Mouse (Mus musculus) CH12.LX (cell line): ENCODE measurements around the gene Pkd1l3. TPM values are rescaled to one million over a fixed set of nuclear protein-coding genes. Genes with fewer than 3 reads are reported as not detected.
A peak's percentile ranks its signal among the peaks of the same experiment; 100 is the strongest.

Source experiments
- DNase-seq: peaks from one replicate; pipeline ENCODE4 v3.0.0-alpha.2; 2013; ENCODE audit errors: extremely low read depth
- H3K27ac ChIP-seq: 2 replicates; pipeline ENCODE4 v1.5.1; 2012; ENCODE audit warnings: low read depth, mild to moderate bottlenecking, control low read depth, moderate library complexity; ENCODE audit not compliant: insufficient read depth
- H3K27me3 ChIP-seq: replicated peaks from 2 replicates; pipeline ENCODE3; 2012; ENCODE audit warnings: inconsistent platforms
- H3K36me3 ChIP-seq, 2 experiments: replicated peaks in 1 of 2; 2 replicates each; pipeline versions ENCODE3 to v1.6.1; 2012; ENCODE audit warnings: inconsistent platforms in 1 of 2, low read length in 1 of 2, mild to moderate bottlenecking in 1 of 2, mixed read lengths in 1 of 2, moderate library complexity in 1 of 2; ENCODE audit not compliant: control insufficient read depth in 1 of 2, insufficient read depth in 1 of 2
- H3K4me1 ChIP-seq, 2 experiments: 2 replicates each; pipeline ENCODE4 v1.6.1; 2012; ENCODE audit warnings: inconsistent platforms in 1 of 2, moderate library complexity in 1 of 2; ENCODE audit not compliant: insufficient read depth in 2 of 2, control insufficient read depth in 1 of 2
- H3K4me2 ChIP-seq: 2 replicates; pipeline ENCODE4 v1.6.1; 2012; ENCODE audit warnings: low read depth, mild to moderate bottlenecking, control low read depth; ENCODE audit not compliant: poor library complexity, insufficient read depth, severe bottlenecking
- H3K4me3 ChIP-seq, 3 experiments: fragments of 150-350 bp in 1 of 3; sonication (generic) in 1 of 3; replicated peaks in 1 of 3; 2 replicates each; pipeline versions ENCODE3 to v1.5.1; 2011 to 2012; ENCODE audit warnings: low read depth in 2 of 3, low read length in 2 of 3, mild to moderate bottlenecking in 2 of 3, moderate library complexity in 2 of 3, control low read depth in 1 of 3, improper control_type of control experiment in 1 of 3, inconsistent platforms in 1 of 3, mixed read lengths in 1 of 3; ENCODE audit not compliant: poor library complexity in 1 of 3
- H3K79me2 ChIP-seq: replicated peaks from 2 replicates; pipeline ENCODE4 v1.6.1; 2012; ENCODE audit warnings: mild to moderate bottlenecking, moderate library complexity; ENCODE audit not compliant: control insufficient read depth, poor library complexity, insufficient read depth, severe bottlenecking; ENCODE audit errors: extremely low read depth
- H3K9ac ChIP-seq: 2 replicates; pipeline ENCODE4 v1.6.1; 2012; ENCODE audit warnings: low read depth, mild to moderate bottlenecking, control low read depth, moderate library complexity; ENCODE audit not compliant: insufficient read depth
- H3K9me3 ChIP-seq: replicated peaks from 2 replicates; pipeline ENCODE3; 2012; ENCODE audit warnings: low read length, inconsistent platforms, mixed read lengths
- CHD1 ChIP-seq: IDR thresholded peaks from 2 replicates; pipeline ENCODE4 v1.6.1; 2012; ENCODE audit warnings: low read depth, low read length, improper control_type of control experiment, inconsistent platforms
- CTCF ChIP-seq, 2 experiments: IDR thresholded peaks in 1 of 2; conservative IDR thresholded peaks in 1 of 2; 2 replicates each; pipeline ENCODE4 v1.5.1; 2011 to 2012; ENCODE audit warnings: low read depth in 2 of 2, low read length in 2 of 2, improper control_type of control experiment in 1 of 2, inconsistent platforms in 1 of 2, mild to moderate bottlenecking in 1 of 2, moderate library complexity in 1 of 2
- ELF1 ChIP-seq: IDR thresholded peaks from 2 replicates; pipeline ENCODE4 v1.6.1; 2014; ENCODE audit warnings: low read depth, mild to moderate bottlenecking, inconsistent platforms, low read length, improper control_type of control experiment
- EP300 ChIP-seq: IDR thresholded peaks from 2 replicates; pipeline ENCODE4 v1.6.1; 2011; ENCODE audit warnings: low read length, improper control_type of control experiment
- GABPA ChIP-seq: IDR thresholded peaks from 2 replicates; pipeline ENCODE4 v1.6.1; 2012; ENCODE audit warnings: low read depth, low read length, improper control_type of control experiment, inconsistent platforms; ENCODE audit not compliant: insufficient replicate concordance
- IRF4 ChIP-seq: IDR thresholded peaks from 2 replicates; pipeline ENCODE4 v1.6.1; 2014; ENCODE audit warnings: low read depth, mild to moderate bottlenecking, inconsistent platforms, low read length, improper control_type of control experiment
- JUN ChIP-seq: IDR thresholded peaks from 2 replicates; pipeline ENCODE4 v1.6.1; 2011; ENCODE audit warnings: low read depth, mild to moderate bottlenecking, low read length, improper control_type of control experiment, moderate library complexity; ENCODE audit not compliant: insufficient read depth
- MAFK ChIP-seq: IDR thresholded peaks from 2 replicates; pipeline ENCODE4 v1.6.1; 2011; ENCODE audit warnings: low read length, improper control_type of control experiment; ENCODE audit not compliant: insufficient replicate concordance
- MAX ChIP-seq: IDR thresholded peaks from 2 replicates; pipeline ENCODE4 v1.6.1; 2011; ENCODE audit warnings: low read length, improper control_type of control experiment
- MEF2A ChIP-seq: IDR thresholded peaks from 2 replicates; pipeline ENCODE4 v1.6.1; 2014; ENCODE audit warnings: low read depth, mild to moderate bottlenecking, inconsistent platforms, low read length, improper control_type of control experiment, borderline replicate concordance
- MXI1 ChIP-seq: IDR thresholded peaks from 2 replicates; pipeline ENCODE4 v1.6.1; 2011; ENCODE audit warnings: mild to moderate bottlenecking, low read depth, low read length, improper control_type of control experiment
- MYC ChIP-seq: IDR thresholded peaks from 2 replicates; pipeline ENCODE4 v1.6.1; 2011; ENCODE audit warnings: low read depth, mild to moderate bottlenecking, improper control_type of control experiment, low read length
- NRF1 ChIP-seq: IDR thresholded peaks from 2 replicates; pipeline ENCODE4 v1.6.1; 2014; ENCODE audit warnings: low read depth, mild to moderate bottlenecking, inconsistent platforms, low read length, improper control_type of control experiment, moderate library complexity
- PAX5 ChIP-seq: IDR thresholded peaks from 2 replicates; pipeline ENCODE4 v1.6.1; 2012; ENCODE audit warnings: low read length, inconsistent platforms, mixed read lengths
- POLR2A ChIP-seq: IDR thresholded peaks from 2 replicates; pipeline ENCODE4 v1.6.1; 2011; ENCODE audit warnings: low read depth, mild to moderate bottlenecking, improper control_type of control experiment, low read length
- POLR2AphosphoS2 ChIP-seq: IDR thresholded peaks from 2 replicates; pipeline ENCODE4 v1.6.1; 2011; ENCODE audit warnings: low read depth, low read length, improper control_type of control experiment
- RAD21 ChIP-seq: IDR thresholded peaks from 2 replicates; pipeline ENCODE4 v1.6.1; 2011; ENCODE audit warnings: low read depth, mild to moderate bottlenecking, low read length, improper control_type of control experiment, moderate library complexity
- RCOR1 ChIP-seq: conservative IDR thresholded peaks from 2 replicates; pipeline ENCODE4 v1.6.1; 2012; ENCODE audit warnings: low read depth, mild to moderate bottlenecking, inconsistent platforms, low read length, improper control_type of control experiment
- SIN3A ChIP-seq: IDR thresholded peaks from 2 replicates; pipeline ENCODE4 v1.6.1; 2012; ENCODE audit warnings: low read length, improper control_type of control experiment, inconsistent platforms
- TCF12 ChIP-seq: IDR thresholded peaks from 2 replicates; pipeline ENCODE4 v1.6.1; 2014; ENCODE audit warnings: low read depth, mild to moderate bottlenecking, inconsistent platforms, low read length, improper control_type of control experiment
- UBTF ChIP-seq: IDR thresholded peaks from 2 replicates; pipeline ENCODE4 v1.6.1; 2012; ENCODE audit warnings: low read depth, mild to moderate bottlenecking, inconsistent platforms, low read length, improper control_type of control experiment, moderate library complexity
- ZKSCAN1 ChIP-seq: IDR thresholded peaks from 2 replicates; pipeline ENCODE4 v1.6.1; 2012; ENCODE audit warnings: low read depth, inconsistent platforms, low read length, improper control_type of control experiment, borderline replicate concordance
- ZMIZ1 ChIP-seq: IDR thresholded peaks from 2 replicates; pipeline ENCODE4 v1.6.1; 2012; ENCODE audit warnings: low read depth, mild to moderate bottlenecking, inconsistent platforms, low read length, improper control_type of control experiment
- dilution Hi-C: fragments of 300-500 bp; cut with MboI; formaldehyde crosslinking; loops from 2 replicates; pipeline ENCODE4 v1.14.3; 2020; ENCODE audit warnings: low sequenced_read_pairs; ENCODE audit not compliant: extremely low pct_unique_long_range_greater_than_20kb, extremely low pct_ligation_motif_present
- in situ Hi-C: fragments of 300-500 bp; cut with MboI; formaldehyde crosslinking; loops from 3 replicates; pipeline ENCODE4 v1.14.3; 2019; ENCODE audit warnings: low sequenced_read_pairs, low pct_ligation_motif_present, low pct_unique_long_range_greater_than_20kb, mixed read lengths
- polyA plus RNA-seq: library from polyadenylated mRNA; unstranded; fragments of >175 nt; gene quantifications from 2 replicates; pipeline ENCODE4 v1.2.1, GENCODE M21; 2012; ENCODE audit warnings: low read depth; ENCODE audit not compliant: insufficient read length
- total RNA-seq, 2 experiments: library from RNA; depleted of rRNA; stranded (reverse); fragments of 300-350 nt in 1 of 2; fragments of >200 nt in 1 of 2; gene quantifications; 2 replicates each; pipeline ENCODE4 v1.2.3; 2012 to 2014

Pkd1l3 gene
- total and polyA plus RNA-seq, 3 experiments: 3.5 to 10.0 (median 6.0) TPM

DNA sequence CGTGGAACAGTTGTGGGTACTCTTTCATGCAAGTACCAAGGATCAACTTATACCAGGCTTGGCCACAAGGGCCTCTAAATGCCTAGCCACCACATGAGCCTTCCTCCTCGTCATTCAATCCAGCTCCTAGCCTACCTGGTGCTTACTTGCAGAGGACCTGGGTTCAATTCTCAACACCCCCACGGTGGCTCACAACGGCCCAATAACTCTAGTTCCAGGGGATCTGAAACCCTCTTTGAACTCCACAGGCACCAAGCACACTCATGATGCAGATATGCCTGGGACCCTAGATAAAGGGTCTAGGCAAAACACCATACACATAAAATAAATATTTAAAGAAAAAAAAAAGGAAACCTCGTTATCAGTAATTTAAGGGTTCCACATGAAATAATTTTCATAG is 77.5 kb downstream of the Pkd1l3 start:
- peak overlapping the region; percentile 26 to 99 (median 98) for H3K4me3 ChIP-seq
- H3K4me2 ChIP-seq: peak overlapping the region; percentile 94
- no peaks in the 10 kb centered on the region for H3K9me3 ChIP-seq
- peaks cover 6% of the 10 kb centered on the region for H3K27me3 ChIP-seq
- peaks cover 11 to 33% of the 10 kb centered on the region in 2 experiments for H3K4me1 ChIP-seq
- peak; percentile 58 for DNase-seq
- in situ Hi-C loops (no loop called here), dilution Hi-C loops (no loop called here)
- H3K79me2 ChIP-seq: peaks cover 56% of the 10 kb centered on the region
- no peak for TF ChIP-seq MYC
- no peak for TF ChIP-seq JUN
- TF ChIP-seq EP300: no peak
- peak in 1 of 2 experiments; percentile 35; a peak in 2 of 4 replicates for TF ChIP-seq CTCF (conservative IDR thresholded peaks at IDR 0.05 in 1 of 2, IDR thresholded peaks at IDR 0.05 in 1 of 2; ENCODE audit: low read depth in 2 of 2, low read length in 2 of 2)
- TF ChIP-seq POLR2AphosphoS2: no peak
- no peak for TF ChIP-seq MXI1
- TF ChIP-seq PAX5: no peak
- peaks cover 2 to 18% of the 10 kb centered on the region in 2 experiments for H3K36me3 ChIP-seq
- H3K27ac ChIP-seq: no peak overlapping the region
- H3K9ac ChIP-seq: peak overlapping the region; percentile 81

DNA sequence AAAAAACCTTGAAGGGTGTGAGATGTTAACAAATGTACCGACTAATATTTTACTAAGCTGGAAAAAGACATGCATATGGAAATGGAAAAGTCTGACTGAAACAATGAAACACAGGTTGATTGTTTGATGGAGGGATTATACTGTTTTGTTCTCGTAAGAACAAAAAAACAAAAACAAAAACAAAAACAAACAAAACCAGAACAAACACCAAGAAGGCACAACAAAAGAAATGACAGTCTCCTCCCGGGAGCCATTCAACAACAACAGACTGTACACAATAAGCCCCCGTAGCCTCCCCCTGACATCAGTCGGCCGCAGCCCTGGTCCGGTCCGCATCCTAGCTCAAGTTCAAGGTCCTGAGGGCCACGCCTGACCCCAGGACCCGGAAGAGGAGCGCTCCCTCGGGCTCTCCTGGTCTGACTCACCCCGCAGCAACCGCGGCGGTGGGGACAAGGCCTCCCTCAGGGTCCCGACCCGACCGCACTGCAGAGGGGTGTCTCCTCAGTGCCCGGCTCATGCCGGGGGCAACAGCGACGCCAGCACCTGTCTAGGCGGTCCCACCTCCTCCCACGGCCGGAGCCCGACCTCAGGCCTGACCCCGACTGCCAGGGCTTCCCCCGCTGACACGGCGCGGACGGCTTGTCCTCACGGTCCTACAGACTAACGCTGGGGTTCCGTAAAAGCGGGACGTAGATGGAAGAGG is 78.3 kb downstream of the Pkd1l3 start:
- Histone ChIP-seq H3K4me3 (peak overlapping the region; percentile 92 to 99 (median 98)), H3K4me1 (peaks cover 11 to 33% of the 10 kb centered on the region in 2 experiments), H3K27ac (peak overlapping the region; percentile 53), H3K9ac (peak overlapping the region; percentile 81), H3K27me3 (peaks cover 6% of the 10 kb centered on the region), H3K4me2 (peak overlapping the region; percentile 94), H3K79me2 (peaks cover 47% of the 10 kb centered on the region), H3K36me3 (peaks cover 2 to 15% of the 10 kb centered on the region in 2 experiments), H3K9me3 (no peaks in the 10 kb centered on the region)
- peak; percentile 24 for DNase-seq
- dilution Hi-C loops: no loop called here
- in situ Hi-C loops: no loop called here
- TF ChIP-seq SIN3A: peak; percentile 72
- 0 out of 2 replicates have a peak, but pooled peaks have one; percentile 9 for TF ChIP-seq RCOR1
- peak; percentile 77; the same call in 1 of the 2 replicates for TF ChIP-seq UBTF
- no peak for TF ChIP-seq RAD21
- TF ChIP-seq GABPA: no peak
- TF ChIP-seq MEF2A: 0 out of 2 replicates have a peak, but pooled peaks have one; percentile 15
- TF ChIP-seq ELF1: peak; percentile 82
- TF ChIP-seq CHD1: peak; percentile 73
- 0 out of 2 replicates have a peak, but pooled peaks have one; percentile 23 for TF ChIP-seq MAX
- TF ChIP-seq POLR2A: no peak
- no peak for TF ChIP-seq NRF1
- TF ChIP-seq TCF12: 0 out of 2 replicates have a peak, but pooled peaks have one; percentile 0
- TF ChIP-seq ZKSCAN1: no peak
- TF ChIP-seq PAX5: no peak
- TF ChIP-seq ZMIZ1: no peak
- no peak for TF ChIP-seq MAFK
- TF ChIP-seq IRF4: peak; percentile 61; the same call in 1 of the 2 replicates
